Mouse (Mus musculus) splenic B cell, adult 2 months (primary cell): ENCODE results near the gene Krtcap2.

Source experiments
- DNase-seq: peaks from one replicate; pipeline ENCODE4 v3.0.0-alpha.2; 2011; ENCODE audit warnings: low read depth, low spot score
- H3K27me3 ChIP-seq: 2 replicates; pipeline ENCODE4 v1.6.1; 2012; ENCODE audit warnings: mild to moderate bottlenecking, low read length, moderate library complexity, mixed read lengths; ENCODE audit not compliant: control insufficient read depth, poor library complexity, insufficient read depth, severe bottlenecking
- H3K36me3 ChIP-seq: 2 replicates; pipeline ENCODE4 v1.6.1; 2012; ENCODE audit warnings: mild to moderate bottlenecking, low read length, moderate library complexity, mixed read lengths; ENCODE audit not compliant: control insufficient read depth, poor library complexity, insufficient read depth, severe bottlenecking

Gene Krtcap2

GRCm38 (mm10) chr3:89245688-89246171, at the start of gene Krtcap2:
Gene Krtcap2, plus strand, starts transcription at chr3:89245966.
- Histone ChIP-seq H3K36me3 (peaks cover 4% of the 10 kb centered on the region; the same call in 1 of the 2 replicates), H3K27me3 (no peaks in the 10 kb centered on the region)
- DNase-seq, result peak; percentile 58

- H3K27me3 ChIP-seq, result no peaks in the 10 kb centered on the region
- DNase-seq, result peak; percentile 97
Measured at GRCm38 (mm10) chr3:89195979-89196877, 49.5 kb upstream of the Krtcap2 start.

GRCm38 (mm10) chr3:89199839-89200238, 45.9 kb upstream of the Krtcap2 start:
- Histone ChIP-seq H3K27me3 (no peaks in the 10 kb centered on the region), H3K36me3 (no peaks in the 10 kb centered on the region; the same call in 1 of the 2 replicates)
- DNase-seq, result peak; percentile 32

More at GRCm38 (mm10) chr3:89195979-89196877, 49.5 kb upstream of the Krtcap2 start:
- H3K36me3 ChIP-seq, result no peaks in the 10 kb centered on the region

- peak; percentile 95 for DNase-seq
- Histone ChIP-seq H3K36me3 (peaks cover 3% of the 10 kb centered on the region; the same call in 1 of the 2 replicates), H3K27me3 (no peaks in the 10 kb centered on the region)
Measured at GRCm38 (mm10) chr3:89202253-89203141, 43.3 kb upstream of the Krtcap2 start, which contains the start of gene Gba. Gene Gba, plus strand, starts transcription at chr3:89202928.

- H3K27me3 ChIP-seq, result no peaks in the 10 kb centered on the region
- no peak for DNase-seq
- peaks cover 5% of the 10 kb centered on the region; the same call in 1 of the 2 replicates for H3K36me3 ChIP-seq
Measured at GRCm38 (mm10) chr3:89203142-89203514, 42.6 kb upstream of the Krtcap2 start.

- H3K27me3 ChIP-seq, result no peaks in the 10 kb centered on the region
- peaks cover 9% of the 10 kb centered on the region; the same call in 1 of the 2 replicates for H3K36me3 ChIP-seq
- no peak for DNase-seq
Measured at GRCm38 (mm10) chr3:89206079-89206478, 39.7 kb upstream of the Krtcap2 start.

GRCm38 (mm10) chr3:89206695-89207094, 39.1 kb upstream of the Krtcap2 start:
- no peak for DNase-seq
- H3K27me3 ChIP-seq, result no peaks in the 10 kb centered on the region
- peaks cover 9% of the 10 kb centered on the region; the same call in 1 of the 2 replicates for H3K36me3 ChIP-seq

- no peaks in the 10 kb centered on the region for H3K27me3 ChIP-seq
- peaks cover 9% of the 10 kb centered on the region; the same call in 1 of the 2 replicates for H3K36me3 ChIP-seq
- no peak for DNase-seq
Measured at GRCm38 (mm10) chr3:89208075-89208657, 37.6 kb upstream of the Krtcap2 start.

- no peak for DNase-seq
- H3K27me3 ChIP-seq, result no peaks in the 10 kb centered on the region
- H3K36me3 ChIP-seq, result peaks cover 9% of the 10 kb centered on the region; the same call in 1 of the 2 replicates
Measured at GRCm38 (mm10) chr3:89208736-89209135, 37.0 kb upstream of the Krtcap2 start.

- no peak for DNase-seq
- Histone ChIP-seq H3K36me3 (peaks cover 9% of the 10 kb centered on the region; the same call in 1 of the 2 replicates), H3K27me3 (no peaks in the 10 kb centered on the region)
Measured at GRCm38 (mm10) chr3:89209731-89210130, 36.0 kb upstream of the Krtcap2 start.

GRCm38 (mm10) chr3:89210162-89210561, 35.6 kb upstream of the Krtcap2 start:
- no peak for DNase-seq
- no peaks in the 10 kb centered on the region for H3K27me3 ChIP-seq
- H3K36me3 ChIP-seq, result peaks cover 9% of the 10 kb centered on the region; the same call in 1 of the 2 replicates

GRCm38 (mm10) chr3:89210731-89211130, 35.0 kb upstream of the Krtcap2 start:
- DNase-seq, result no peak
- no peaks in the 10 kb centered on the region for H3K27me3 ChIP-seq
- H3K36me3 ChIP-seq, result peaks cover 6% of the 10 kb centered on the region; the same call in 1 of the 2 replicates

GRCm38 (mm10) chr3:89213803-89214530, 31.8 kb upstream of the Krtcap2 start:
- Histone ChIP-seq H3K36me3 (peaks cover 3% of the 10 kb centered on the region; the same call in 1 of the 2 replicates), H3K27me3 (no peaks in the 10 kb centered on the region)
- peak; percentile 97 for DNase-seq
